Mouse (Mus musculus) stomach, embryonic 14.5 days (tissue): ENCODE measurements at regions not wholly inside any gene's neighbourhood (a gene's known extent, or its start where the extent isn't known, plus 50 kb on each side); places are given as distances from the start of the nearest gene placed in this dataset.

ENCODE experiments used
- ATAC-seq: fragments of 200-750 bp; cut with Nextera tagmentation; 2 replicates; pipeline ENCODE4 v1.8.0; 2017; ENCODE audit warnings: low read depth, moderate TSS enrichment; ENCODE audit not compliant: insufficient number of reproducible peaks, insufficient read depth, low FRiP score
- H3K27ac ChIP-seq: fragments of 300-500 bp; sonication (generic); 2 replicates; pipeline ENCODE4 v1.5.1; 2014; ENCODE audit warnings: mild to moderate bottlenecking, low read length, moderate library complexity, mixed read lengths
- H3K27me3 ChIP-seq: fragments of 300-500 bp; sonication (generic); 2 replicates; pipeline ENCODE4 v1.6.1; 2014; ENCODE audit warnings: low read length, control low read depth, mixed read lengths; ENCODE audit not compliant: control insufficient read depth, insufficient read depth
- H3K36me3 ChIP-seq: fragments of 300-500 bp; sonication (generic); 2 replicates; pipeline ENCODE4 v1.6.1; 2014; ENCODE audit warnings: mild to moderate bottlenecking, control low read depth, low read length, moderate library complexity, mixed read lengths; ENCODE audit not compliant: control insufficient read depth, insufficient read depth
- H3K4me1 ChIP-seq: fragments of 300-500 bp; sonication (generic); 2 replicates; pipeline ENCODE4 v1.6.1; 2014; ENCODE audit warnings: low read length, control low read depth, mixed read lengths; ENCODE audit not compliant: control insufficient read depth, insufficient read depth
- H3K4me2 ChIP-seq: fragments of 300-500 bp; sonication (generic); replicated peaks from 2 replicates; pipeline ENCODE4 v1.6.1; 2014; ENCODE audit warnings: low read depth, low read length, control low read depth
- H3K4me3 ChIP-seq: fragments of 300-500 bp; sonication (generic); 2 replicates; pipeline ENCODE4 v1.5.1; 2014; ENCODE audit warnings: low read depth, low read length, control low read depth
- H3K9ac ChIP-seq: fragments of 300-500 bp; sonication (generic); replicated peaks from 2 replicates; pipeline ENCODE4 v1.6.1; 2014; ENCODE audit warnings: low read depth, mild to moderate bottlenecking, control low read depth, low read length, moderate library complexity, mixed read lengths
- H3K9me3 ChIP-seq: fragments of 300-500 bp; sonication (generic); 2 replicates; pipeline ENCODE4 v1.6.1; 2016; ENCODE audit warnings: low read depth, low read length, control low read depth; ENCODE audit not compliant: control insufficient read depth
- WGBS: fragments of 180-500 bp; shearing (Covaris S2); extraction: QIAGEN DNeasy Blood & Tissue Kit; methylation state at CpG from one replicate; pipeline ENCODE4 v1.1.7; 2014; 5-methylcytosine and 5-hydroxymethylcytosine counted together

GRCm38 (mm10) chr11:17637158-17637557 is 316.5 kb downstream of the Etaa1 start:
- WGBS: 53% methylated on average over 3 of the region's 3 CpGs
- Histone ChIP-seq H3K27me3 (no peaks in the 10 kb centered on the region), H3K4me3 (no peak overlapping the region), H3K4me1 (no peaks in the 10 kb centered on the region), H3K36me3 (no peaks in the 10 kb centered on the region), H3K27ac (no peak overlapping the region), H3K9ac (no peak overlapping the region), H3K9me3 (no peaks in the 10 kb centered on the region), H3K4me2 (no peak overlapping the region)
- ATAC-seq: no peak

DNA sequence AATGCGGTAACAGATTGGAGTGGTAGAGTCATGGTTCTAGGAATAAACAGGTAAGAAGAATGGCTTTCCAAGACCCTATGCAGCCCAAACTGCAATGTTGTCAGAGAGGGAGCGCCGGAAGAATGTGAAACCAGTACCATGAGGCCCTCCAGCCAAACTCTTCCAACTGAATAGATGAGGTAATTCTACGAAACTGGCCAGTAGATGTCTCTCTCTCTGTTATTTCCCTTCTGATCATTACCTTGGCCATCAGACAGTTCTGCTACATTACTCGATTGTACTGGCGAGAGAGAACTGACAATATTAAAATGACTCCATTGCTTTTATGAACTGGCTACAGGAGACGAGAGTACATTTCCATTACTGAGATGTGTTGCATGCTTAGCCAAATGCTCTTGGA is 313.8 kb downstream of the Etaa1 start:
- Histone ChIP-seq H3K36me3 (no peaks in the 10 kb centered on the region), H3K9me3 (no peaks in the 10 kb centered on the region), H3K27me3 (no peaks in the 10 kb centered on the region), H3K4me1 (no peaks in the 10 kb centered on the region), H3K4me2 (no peak overlapping the region), H3K4me3 (no peak overlapping the region), H3K9ac (no peak overlapping the region), H3K27ac (no peak overlapping the region)
- no peak for ATAC-seq
- WGBS: 73% methylated on average over 7 of the region's 7 CpGs

GRCm38 (mm10) chr11:17647441-17647840 is 306.2 kb downstream of the Etaa1 start:
- Histone ChIP-seq H3K4me2 (no peak overlapping the region), H3K9ac (no peak overlapping the region), H3K36me3 (no peaks in the 10 kb centered on the region), H3K27me3 (no peaks in the 10 kb centered on the region), H3K4me3 (no peak overlapping the region), H3K27ac (no peak overlapping the region), H3K9me3 (no peaks in the 10 kb centered on the region), H3K4me1 (no peaks in the 10 kb centered on the region)
- no peak for ATAC-seq

DNA sequence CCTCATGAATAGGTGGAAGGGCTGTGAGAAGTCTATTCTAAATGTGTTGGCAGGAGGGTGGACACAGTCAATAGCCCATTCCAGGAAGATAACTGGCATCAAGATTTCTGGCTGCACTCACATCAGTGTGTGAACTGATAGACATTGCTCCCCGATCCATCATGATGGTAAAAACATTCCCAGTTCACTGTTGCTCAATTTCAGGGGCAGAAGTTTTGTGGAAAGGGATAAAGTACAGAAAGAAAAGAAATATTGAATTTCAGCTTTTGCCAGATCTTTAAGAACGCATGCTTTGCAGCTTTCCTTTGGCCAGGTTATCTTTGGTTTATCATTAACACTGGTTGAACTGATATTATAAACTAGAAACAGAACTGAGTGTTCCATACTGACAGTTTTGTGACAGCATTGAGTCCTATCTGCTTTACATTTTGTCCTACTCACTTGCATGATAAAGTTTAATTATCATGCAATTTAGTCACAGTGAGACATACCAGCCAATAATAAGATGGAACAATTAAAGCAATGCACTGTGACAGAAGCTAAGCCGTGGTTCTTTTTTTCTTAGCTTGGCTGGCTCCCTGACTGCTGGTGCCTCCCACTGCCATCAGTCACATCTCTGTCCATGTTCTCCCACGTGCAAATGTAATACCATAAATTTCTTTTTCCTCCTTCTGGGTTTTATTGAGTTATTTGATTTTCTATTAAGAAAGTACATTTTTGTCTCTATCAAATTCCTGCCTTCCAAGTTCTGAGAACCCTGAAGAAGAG is 302.1 kb downstream of the Etaa1 start:
- 63% methylated on average over 4 of the region's 4 CpGs for WGBS
- no peak for ATAC-seq

GRCm38 (mm10) chr11:17655840-17656239 is 297.8 kb downstream of the Etaa1 start:
- no peaks in the 10 kb centered on the region for H3K4me1 ChIP-seq
- ATAC-seq: no peak
- H3K4me2 ChIP-seq: no peak overlapping the region
- no peak overlapping the region for H3K9ac ChIP-seq
- no peak overlapping the region for H3K4me3 ChIP-seq
- no peak overlapping the region for H3K27ac ChIP-seq
- H3K36me3 ChIP-seq: no peaks in the 10 kb centered on the region
- WGBS: 83% methylated on average over 2 of the region's 2 CpGs
- H3K27me3 ChIP-seq: no peaks in the 10 kb centered on the region
- no peaks in the 10 kb centered on the region for H3K9me3 ChIP-seq

More for the DNA sequence above, 302.1 kb downstream of the Etaa1 start:
- H3K4me3 ChIP-seq: no peak overlapping the region
- H3K27ac ChIP-seq: no peak overlapping the region
- H3K36me3 ChIP-seq: no peaks in the 10 kb centered on the region
- H3K27me3 ChIP-seq: no peaks in the 10 kb centered on the region
- no peaks in the 10 kb centered on the region for H3K9me3 ChIP-seq
- no peak overlapping the region for H3K9ac ChIP-seq
- no peaks in the 10 kb centered on the region for H3K4me1 ChIP-seq
- H3K4me2 ChIP-seq: no peak overlapping the region

GRCm38 (mm10) chr11:17657720-17658119 is 296.0 kb downstream of the Etaa1 start:
- WGBS: 93% methylated on average over 3 of the region's 3 CpGs
- ATAC-seq: no peak
- no peaks in the 10 kb centered on the region for H3K9me3 ChIP-seq
- H3K27me3 ChIP-seq: no peaks in the 10 kb centered on the region
- H3K9ac ChIP-seq: no peak overlapping the region
- H3K36me3 ChIP-seq: no peaks in the 10 kb centered on the region
- H3K27ac ChIP-seq: no peak overlapping the region
- no peaks in the 10 kb centered on the region for H3K4me1 ChIP-seq
- H3K4me2 ChIP-seq: no peak overlapping the region
- no peak overlapping the region for H3K4me3 ChIP-seq

DNA sequence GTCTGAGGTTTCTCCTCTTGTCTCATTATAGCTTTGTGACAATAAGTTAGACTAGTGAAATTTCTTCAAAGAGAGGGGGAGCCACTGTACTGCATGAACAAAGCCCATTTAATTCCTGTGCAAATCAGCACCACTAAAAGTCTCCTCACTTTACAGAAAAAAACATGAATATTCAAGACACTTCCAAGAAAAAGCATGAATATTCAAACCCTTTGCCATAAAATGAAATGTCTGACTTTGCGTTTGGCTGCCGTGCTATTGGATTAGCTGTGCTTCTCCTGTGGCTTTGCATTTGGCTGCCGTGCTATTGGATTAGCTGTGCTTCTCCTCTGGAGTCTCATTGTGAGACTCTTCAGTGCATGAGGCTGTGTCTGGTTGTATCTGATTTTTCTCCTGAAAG is 295.4 kb downstream of the Etaa1 start:
- no peaks in the 10 kb centered on the region for H3K4me1 ChIP-seq
- no peaks in the 10 kb centered on the region for H3K36me3 ChIP-seq
- no peak overlapping the region for H3K27ac ChIP-seq
- 84% methylated on average over 3 of the region's 3 CpGs for WGBS
- H3K4me3 ChIP-seq: no peak overlapping the region
- ATAC-seq: no peak
- no peak overlapping the region for H3K9ac ChIP-seq
- H3K9me3 ChIP-seq: no peaks in the 10 kb centered on the region
- H3K4me2 ChIP-seq: no peak overlapping the region
- H3K27me3 ChIP-seq: no peaks in the 10 kb centered on the region

- Histone ChIP-seq H3K27ac (no peak overlapping the region), H3K4me3 (no peak overlapping the region), H3K36me3 (no peaks in the 10 kb centered on the region), H3K4me2 (no peak overlapping the region), H3K4me1 (no peaks in the 10 kb centered on the region), H3K9me3 (no peaks in the 10 kb centered on the region), H3K27me3 (no peaks in the 10 kb centered on the region), H3K9ac (no peak overlapping the region)
- no peak for ATAC-seq
- 86% methylated on average over 4 of the region's 4 CpGs for WGBS
Observed at GRCm38 (mm10) chr11:17658717-17659116, 295.0 kb downstream of the Etaa1 start.

- WGBS: 53% methylated on average over 5 of the region's 5 CpGs
- H3K9ac ChIP-seq: no peak overlapping the region
- no peaks in the 10 kb centered on the region for H3K36me3 ChIP-seq
- no peak overlapping the region for H3K4me3 ChIP-seq
- no peaks in the 10 kb centered on the region for H3K9me3 ChIP-seq
- H3K27ac ChIP-seq: no peak overlapping the region
- H3K4me1 ChIP-seq: no peaks in the 10 kb centered on the region
- no peaks in the 10 kb centered on the region for H3K27me3 ChIP-seq
- ATAC-seq: no peak
- H3K4me2 ChIP-seq: no peak overlapping the region
Observed at GRCm38 (mm10) chr11:17663893-17664292, 289.8 kb downstream of the Etaa1 start.
